Mouse (Mus musculus) brain, embryonic 14.5 days (tissue): ENCODE measurements around the gene Aasdh. TPM values are rescaled to one million over a fixed set of nuclear protein-coding genes. Genes with fewer than 3 reads are reported as not detected.

ENCODE experiments used
- DNase-seq: peaks from one replicate; pipeline ENCODE4 v3.0.0-alpha.2; 2011; ENCODE audit warnings: low read depth
- CTCF ChIP-seq: fragments of 200-500 bp; IDR thresholded peaks from 2 replicates; pipeline ENCODE4 v1.5.1; 2012; ENCODE audit warnings: inconsistent platforms, mild to moderate bottlenecking, moderate library complexity, borderline replicate concordance; ENCODE audit not compliant: insufficient read depth, insufficient read length; ENCODE audit errors: extremely low read depth
- POLR2A ChIP-seq: fragments of 200-500 bp; IDR thresholded peaks from 2 replicates; pipeline ENCODE4 v1.6.1; 2012; ENCODE audit warnings: mild to moderate bottlenecking, inconsistent platforms, borderline replicate concordance; ENCODE audit not compliant: poor library complexity, insufficient read depth, insufficient read length, severe bottlenecking; ENCODE audit errors: extremely low read depth
- polyA plus RNA-seq: library from polyadenylated mRNA; depleted of rRNA; stranded (reverse); fragments of >200 nt; gene quantifications from 2 replicates; pipeline ENCODE4 v1.2.3, GENCODE M21; 2012

The Aasdh gene
- polyA plus RNA-seq, 1 experiment = 29.5 TPM

GRCm38 (mm10) chr5:76904713-76905404 is 455 bp downstream of the Aasdh start:
- TF ChIP-seq POLR2A = no peak
- no peak for TF ChIP-seq CTCF
- no peak for DNase-seq

- DNase-seq = no peak
- TF ChIP-seq CTCF (no peak), POLR2A (no peak)
These were observed 3.2 kb downstream of the Aasdh start for GRCm38 (mm10) chr5:76902131-76902530.

DNA sequence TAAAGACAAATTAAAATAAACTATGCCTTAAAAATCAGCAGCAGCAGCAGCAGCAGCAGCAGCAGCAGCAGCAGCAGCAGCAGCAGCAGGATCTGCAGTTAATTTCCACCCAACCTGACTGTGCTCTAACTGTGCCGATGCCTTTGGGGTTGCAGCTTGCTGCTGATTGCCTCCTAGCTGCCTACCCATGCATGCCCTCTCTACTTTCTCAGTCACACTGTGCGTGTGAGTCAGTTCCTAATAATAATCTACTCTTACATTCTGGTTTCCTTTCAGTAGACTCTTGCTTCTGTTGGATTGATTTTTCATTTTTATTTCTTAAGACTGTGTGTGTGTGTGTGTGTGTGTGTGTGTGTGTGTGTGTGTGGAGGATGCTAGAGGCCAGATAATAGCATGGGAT is 12.2 kb downstream of the Aasdh start:
- no peak for DNase-seq
- TF ChIP-seq POLR2A (no peak), CTCF (no peak)

- no peak for DNase-seq
- TF ChIP-seq POLR2A (no peak), CTCF (no peak)
These were observed 12.7 kb downstream of the Aasdh start for GRCm38 (mm10) chr5:76892608-76893007.

DNA sequence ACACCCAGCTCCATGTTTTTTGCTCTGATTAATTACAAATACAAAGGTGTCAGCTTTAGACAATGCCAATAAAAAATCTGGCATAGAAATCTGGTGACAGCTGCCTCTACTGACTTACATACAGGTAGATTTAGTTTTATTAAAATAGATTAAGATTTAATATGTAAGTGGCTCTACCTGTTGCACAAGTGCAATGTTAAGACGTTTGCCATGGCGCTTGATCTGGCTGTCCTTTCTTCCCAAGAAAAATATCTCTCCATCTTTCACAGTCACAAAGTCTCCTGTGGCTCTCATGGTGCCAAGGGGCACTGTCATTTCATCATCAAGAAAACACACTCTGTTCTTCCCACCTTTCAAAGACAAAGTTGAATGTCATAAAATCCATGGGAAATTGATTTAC is 18.3 kb downstream of the Aasdh start:
- no peak for DNase-seq
- no peak for TF ChIP-seq CTCF
- TF ChIP-seq POLR2A = no peak

DNA sequence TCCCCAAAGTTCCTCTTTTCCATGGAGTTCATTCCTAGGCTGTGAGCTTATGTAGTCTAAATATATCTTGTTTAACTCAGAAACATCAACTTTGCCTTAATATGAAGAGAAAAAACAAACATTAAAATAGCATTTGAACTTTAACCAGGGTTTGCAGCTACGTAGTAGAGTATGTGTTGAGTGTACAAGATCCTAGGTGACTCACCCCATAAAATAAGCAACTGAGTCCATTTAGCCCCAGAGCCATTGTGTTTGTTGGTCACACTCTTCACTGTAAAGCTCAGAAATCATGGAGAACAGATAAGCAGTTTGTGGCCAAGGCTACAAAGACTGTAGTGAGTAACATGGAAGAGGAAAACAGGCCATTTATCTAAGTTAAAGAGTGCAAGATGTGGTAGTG is 21.2 kb downstream of the Aasdh start:
- TF ChIP-seq CTCF (no peak), POLR2A (no peak)
- no peak for DNase-seq

DNA sequence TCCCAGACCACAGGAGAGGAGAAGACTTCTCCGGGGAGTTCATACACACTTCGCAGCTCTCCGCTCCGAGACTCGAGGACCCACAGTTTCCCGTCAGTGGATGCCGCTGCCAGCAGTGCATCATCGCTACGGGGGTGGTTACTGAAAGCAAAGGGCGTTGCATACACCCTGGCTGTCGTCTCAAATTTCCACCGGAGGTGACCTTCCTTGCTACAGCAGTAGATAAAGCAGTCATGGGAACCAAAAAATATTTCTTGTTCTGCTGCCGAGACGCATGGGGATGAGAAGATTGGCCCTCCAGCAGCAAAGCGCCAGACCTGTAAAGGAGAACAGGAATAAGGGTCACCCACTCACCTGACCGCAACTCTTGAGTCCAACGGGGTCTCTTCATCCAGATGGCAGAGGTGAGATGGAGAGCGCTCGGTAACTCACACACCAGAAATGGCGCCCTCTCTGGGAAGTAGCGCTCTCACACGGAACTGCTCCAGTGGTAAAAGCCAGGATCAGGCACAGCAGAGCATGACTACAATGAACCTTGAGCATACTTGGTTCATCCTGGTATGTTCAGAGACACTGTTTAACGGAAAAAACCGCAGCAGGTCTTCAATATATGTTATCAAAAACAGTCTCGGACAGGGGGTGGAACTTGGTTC is 29.1 kb downstream of the Aasdh start:
- no peak for DNase-seq
- TF ChIP-seq CTCF = no peak
- no peak for TF ChIP-seq POLR2A

- DNase-seq = no peak
These were observed 35.8 kb downstream of the Aasdh start for GRCm38 (mm10) chr5:76869553-76869952.

DNA sequence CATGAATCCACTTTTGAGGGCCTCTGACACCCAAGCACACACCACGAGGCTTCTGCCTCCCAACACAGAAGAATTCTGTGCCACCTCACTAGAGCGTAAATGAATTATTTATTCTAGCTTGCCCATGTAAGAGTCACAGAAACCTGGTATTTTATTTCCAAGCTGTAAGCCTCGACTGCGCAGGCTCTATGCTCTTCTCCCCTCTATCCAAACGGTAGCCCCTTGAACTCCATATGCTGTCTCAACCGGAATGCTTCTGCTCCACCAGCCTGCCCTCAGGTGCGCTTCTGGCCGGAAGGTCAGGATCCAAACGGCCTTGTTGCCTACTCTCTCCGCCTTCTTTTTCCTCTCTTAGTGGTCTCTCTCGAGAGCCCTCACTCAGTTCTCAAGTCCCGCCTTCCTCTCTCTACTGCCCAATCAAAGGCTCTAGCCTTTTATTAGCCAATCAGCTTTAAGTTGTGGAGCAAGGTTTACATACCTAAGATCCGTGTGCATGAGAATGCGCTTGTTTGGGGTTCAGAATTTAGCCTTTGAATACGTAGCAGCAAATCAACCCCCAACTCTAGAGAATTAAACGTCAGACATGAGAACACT is 36.5 kb downstream of the Aasdh start:
- TF ChIP-seq CTCF (no peak), POLR2A (no peak)
- DNase-seq = peak; percentile 59

More at GRCm38 (mm10) chr5:76869553-76869952, 35.8 kb downstream of the Aasdh start:
- TF ChIP-seq POLR2A = no peak
- TF ChIP-seq CTCF = no peak

GRCm38 (mm10) chr5:76866819-76867218 is 38.5 kb downstream of the Aasdh start:
- TF ChIP-seq CTCF = no peak
- TF ChIP-seq POLR2A = no peak
- DNase-seq = no peak

- no peak for DNase-seq
- no peak for TF ChIP-seq CTCF
- TF ChIP-seq POLR2A = no peak
These were observed 46.9 kb downstream of the Aasdh start for GRCm38 (mm10) chr5:76858444-76858843.

GRCm38 (mm10) chr5:76857103-76858015 is 48.0 kb downstream of the Aasdh start:
- TF ChIP-seq POLR2A (no peak), CTCF (no peak)
- no peak for DNase-seq
